Mouse (Mus musculus) liver, embryonic 15.5 days (tissue): ENCODE results near the gene Gm36245. TPM values are rescaled to one million over a fixed set of nuclear protein-coding genes. Genes with fewer than 3 reads are reported as not detected.
"Not testable (repeated sequence)": the region's sequence is repeated elsewhere in the genome, so short reads cannot be mapped to it uniquely, and the experiment has no call there.

Source experiments
- ATAC-seq: fragments of 200-750 bp; cut with Nextera tagmentation; 2 replicates; pipeline ENCODE4 v1.8.0; 2017; ENCODE audit warnings: moderate number of reproducible peaks, mild to moderate bottlenecking, moderate library complexity; ENCODE audit not compliant: insufficient read depth
- H3K27ac ChIP-seq: fragments of 300-500 bp; sonication (generic); replicated peaks from 2 replicates; pipeline ENCODE4 v1.5.1; 2015; ENCODE audit warnings: mild to moderate bottlenecking, inconsistent platforms
- H3K27me3 ChIP-seq: fragments of 300-500 bp; sonication (generic); 2 replicates; pipeline ENCODE4 v1.6.1; 2015; ENCODE audit warnings: mild to moderate bottlenecking, inconsistent platforms
- H3K36me3 ChIP-seq: fragments of 300-500 bp; sonication (generic); replicated peaks from 2 replicates; pipeline ENCODE4 v1.6.1; 2015; ENCODE audit warnings: moderate library complexity, mild to moderate bottlenecking, inconsistent platforms
- H3K4me1 ChIP-seq: fragments of 300-500 bp; sonication (generic); replicated peaks from 2 replicates; pipeline ENCODE4 v1.6.1; 2015; ENCODE audit warnings: inconsistent platforms
- H3K4me2 ChIP-seq: fragments of 300-500 bp; sonication (generic); 2 replicates; pipeline ENCODE4 v1.6.1; 2015; ENCODE audit warnings: moderate library complexity, mild to moderate bottlenecking, inconsistent platforms
- H3K4me3 ChIP-seq: fragments of 300-500 bp; sonication (generic); replicated peaks from 2 replicates; pipeline ENCODE4 v1.5.1; 2015; ENCODE audit warnings: mild to moderate bottlenecking, inconsistent platforms
- H3K9ac ChIP-seq: fragments of 300-500 bp; sonication (generic); 2 replicates; pipeline ENCODE4 v1.6.1; 2015; ENCODE audit warnings: moderate library complexity, mild to moderate bottlenecking, inconsistent platforms
- H3K9me3 ChIP-seq: fragments of 300-500 bp; sonication (generic); replicated peaks from 2 replicates; pipeline ENCODE4 v1.6.1; 2016; ENCODE audit warnings: inconsistent platforms
- WGBS: fragments of 180-500 bp; shearing (Covaris S2); methylation state at CpG from one replicate; pipeline ENCODE4 v1.1.7; 2015; ENCODE audit warnings: mixed read lengths; ENCODE audit not compliant: insufficient replicate concordance; 5-methylcytosine and 5-hydroxymethylcytosine counted together
- polyA plus RNA-seq: library from polyadenylated mRNA; unstranded; fragments of >200 nt; fragmentation: Nextera tagmentation; extraction: Ambion mirVana; gene quantifications from 2 replicates; pipeline ENCODE4 v1.2.1, GENCODE M21; 2015

Gm36245 gene
- polyA plus RNA-seq, 1 experiment from 2014 or later = not detected

- Histone ChIP-seq H3K4me3 (no peak overlapping the region), H3K36me3 (no peaks in the 10 kb centered on the region), H3K4me1 (no peaks in the 10 kb centered on the region), H3K9me3 (no peaks in the 10 kb centered on the region), H3K27me3 (no peaks in the 10 kb centered on the region), H3K27ac (no peak overlapping the region), H3K9ac (no peak overlapping the region), H3K4me2 (no peak overlapping the region)
- no peak for ATAC-seq
- WGBS = 74% methylated on average over 3 of the region's 3 CpGs
Measured at GRCm38 (mm10) chr15:77606069-77606468, 7.0 kb downstream of the Gm36245 start.

DNA sequence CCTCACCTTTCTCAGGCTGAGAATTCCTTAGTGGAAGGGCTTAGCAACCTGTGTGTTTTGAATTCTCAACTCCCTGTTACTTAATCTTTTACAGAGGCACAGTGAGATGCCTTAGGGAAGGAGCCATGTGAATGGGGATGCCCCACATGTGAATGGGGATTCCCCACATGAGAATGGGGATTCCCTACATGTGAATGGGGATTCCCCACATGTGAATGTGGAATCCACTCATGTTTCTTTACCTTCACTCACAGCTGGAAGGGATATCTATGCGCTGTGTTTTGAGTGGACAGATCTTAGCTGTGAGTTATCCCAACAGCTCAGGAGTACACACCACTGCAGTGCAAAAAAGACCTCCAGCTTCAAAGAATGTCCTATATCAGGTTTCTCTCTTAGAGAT lies 25.7 kb downstream of the Gm36245 start:
- Histone ChIP-seq H3K27ac (no peak overlapping the region), H3K4me2 (no peak overlapping the region), H3K27me3 (no peaks in the 10 kb centered on the region), H3K4me3 (no peak overlapping the region), H3K36me3 (no peaks in the 10 kb centered on the region), H3K9me3 (no peaks in the 10 kb centered on the region), H3K9ac (no peak overlapping the region), H3K4me1 (no peaks in the 10 kb centered on the region)
- 63% methylated on average over 1 of the region's 1 CpGs for WGBS
- ATAC-seq = no peak

- whole genome bisulfite sequencing = 32% methylated on average over 4 of the region's 4 CpGs
- ATAC-seq, H3K9me3 ChIP-seq, H3K9ac ChIP-seq, H3K4me1 ChIP-seq, H3K4me2 ChIP-seq, H3K27ac ChIP-seq, H3K4me3 ChIP-seq, H3K27me3 ChIP-seq, H3K36me3 ChIP-seq: not testable (repeated sequence)
Measured at GRCm38 (mm10) chr15:77626471-77626870, 27.4 kb downstream of the Gm36245 start.

GRCm38 (mm10) chr15:77628647-77629046 lies 29.6 kb downstream of the Gm36245 start:
- 44% methylated on average over 9 of the region's 9 CpGs for WGBS
- not testable (repeated sequence) for H3K4me2 ChIP-seq, H3K9me3 ChIP-seq, H3K9ac ChIP-seq, H3K36me3 ChIP-seq, H3K4me1 ChIP-seq, H3K27me3 ChIP-seq, H3K27ac ChIP-seq, H3K4me3 ChIP-seq, ATAC-seq

GRCm38 (mm10) chr15:77629822-77630221 lies 30.8 kb downstream of the Gm36245 start:
- not testable (repeated sequence) for H3K27me3 ChIP-seq, H3K27ac ChIP-seq, ATAC-seq, H3K4me1 ChIP-seq, H3K9me3 ChIP-seq, H3K36me3 ChIP-seq, H3K4me2 ChIP-seq, H3K9ac ChIP-seq, H3K4me3 ChIP-seq
- 44% methylated on average over 3 of the region's 3 CpGs for WGBS

DNA sequence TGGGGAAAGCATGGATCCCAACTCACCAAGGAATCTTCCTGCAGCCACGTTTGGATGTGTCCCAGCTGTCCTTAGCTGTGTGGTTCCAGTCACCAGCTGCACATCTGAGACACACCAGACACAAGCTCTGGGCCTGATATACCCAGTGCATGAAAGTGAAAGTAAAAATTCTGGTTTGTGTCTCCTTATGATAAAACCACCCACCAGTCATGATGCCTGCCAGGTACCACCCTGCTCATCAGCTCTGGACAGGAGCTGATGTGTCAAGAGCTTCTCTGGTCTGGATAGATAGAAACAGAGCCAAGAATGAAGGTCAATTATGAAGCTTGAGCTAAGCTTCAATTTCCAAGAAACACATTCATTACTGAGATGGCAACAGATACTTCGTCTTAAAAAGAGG lies 44.1 kb downstream of the Gm36245 start, which contains the start of gene Apol11b:
TSS of gene Apol11b (minus strand) at position 111 of the 400 bp plus-strand sequence.
- not testable (repeated sequence) for H3K27ac ChIP-seq, H3K36me3 ChIP-seq, H3K27me3 ChIP-seq, H3K4me3 ChIP-seq, H3K9me3 ChIP-seq, H3K9ac ChIP-seq, ATAC-seq, H3K4me2 ChIP-seq, H3K4me1 ChIP-seq
- WGBS = 40% methylated on average over 2 of the region's 2 CpGs

DNA sequence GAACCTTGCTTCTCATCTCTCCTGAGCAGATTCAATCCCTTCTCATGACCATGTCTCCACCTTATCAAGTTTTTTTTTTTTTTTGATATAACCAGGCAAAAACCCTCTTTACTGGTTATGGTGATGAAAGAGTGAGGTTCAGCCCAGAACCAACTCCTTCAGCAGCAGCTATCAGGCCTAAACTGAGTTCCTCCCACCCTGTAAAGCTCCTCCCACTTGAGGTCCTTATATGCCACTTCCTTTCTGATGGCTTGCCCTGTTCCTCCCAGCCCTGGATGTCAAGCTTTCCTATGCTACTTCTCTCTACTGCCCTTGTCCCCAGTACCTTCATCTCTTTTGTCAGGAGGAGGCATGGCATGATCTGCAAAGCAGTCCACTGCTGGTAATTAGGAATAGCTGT lies 52.1 kb downstream of the Gm36245 start:
- not testable (repeated sequence) for H3K27me3 ChIP-seq, H3K36me3 ChIP-seq, ATAC-seq, H3K4me1 ChIP-seq, H3K9ac ChIP-seq, H3K9me3 ChIP-seq, H3K27ac ChIP-seq, H3K4me2 ChIP-seq, H3K4me3 ChIP-seq

Other genes with a start within 250 kb of the Gm36245 start
- gene Apol7a, start 200.1 kb upstream of the Gm36245 start, polyA plus RNA-seq = 1.8 and 2.6 TPM in 2 replicates
- gene Apol9a, start 188.1 kb upstream of the Gm36245 start, polyA plus RNA-seq = 0.07 TPM in 1 of 2 replicates, not detected in the other
- not detected in 2 replicates for gene Apol7b, start 151.8 kb upstream of the Gm36245 start, polyA plus RNA-seq
- gene Apol10a, start 122.2 kb upstream of the Gm36245 start, polyA plus RNA-seq = not detected in 2 replicates
- 0.24 and 0.29 TPM in 2 replicates for gene Apol11a, start 91.0 kb upstream of the Gm36245 start, polyA plus RNA-seq
- gene Apol7c, start 65.9 kb upstream of the Gm36245 start, polyA plus RNA-seq = not detected in 2 replicates
- gene 1700025B11Rik, start 37.4 kb upstream of the Gm36245 start, polyA plus RNA-seq = not detected in 2 replicates
- gene Apol10b, start 3.1 kb upstream of the Gm36245 start, polyA plus RNA-seq = not detected in 2 replicates
- 7.3 and 7.6 TPM in 2 replicates for gene Apol11b, start 44.0 kb downstream of the Gm36245 start, polyA plus RNA-seq
- 0.03 TPM in 1 of 2 replicates, not detected in the other for gene Apol7e, start 99.6 kb downstream of the Gm36245 start, polyA plus RNA-seq
- gene Apol9b, start 129.8 kb downstream of the Gm36245 start, polyA plus RNA-seq = 0.12 TPM in 1 of 2 replicates, not detected in the other
- gene Apol8, start 157.7 kb downstream of the Gm36245 start, polyA plus RNA-seq = 27.0 and 28.5 TPM in 2 replicates
- 19.5 and 20.3 TPM in 2 replicates for gene Myh9, start 242.9 kb downstream of the Gm36245 start, polyA plus RNA-seq